Mouse (Mus musculus) forebrain, embryonic 15.5 days (tissue): ENCODE measurements around the gene Dnaja2. TPM values are rescaled to one million over a fixed set of nuclear protein-coding genes. Genes with fewer than 3 reads are reported as not detected.

Experiments
- ATAC-seq: fragments of 200-750 bp; cut with Nextera tagmentation; replicated peaks from 2 replicates; pipeline ENCODE4 v1.8.0; 2017; ENCODE audit warnings: mild to moderate bottlenecking, moderate TSS enrichment, moderate library complexity
- H3K27ac ChIP-seq: fragments of 300-500 bp; sonication (generic); replicated peaks from 2 replicates; pipeline ENCODE4 v1.5.1; 2015; ENCODE audit warnings: mild to moderate bottlenecking, inconsistent platforms
- H3K27me3 ChIP-seq: fragments of 300-500 bp; sonication (generic); 2 replicates; pipeline ENCODE4 v1.6.1; 2015; ENCODE audit warnings: inconsistent platforms
- H3K36me3 ChIP-seq: fragments of 300-500 bp; sonication (generic); 2 replicates; pipeline ENCODE4 v1.6.1; 2015; ENCODE audit warnings: mild to moderate bottlenecking, inconsistent platforms
- H3K4me1 ChIP-seq: fragments of 300-500 bp; sonication (generic); 2 replicates; pipeline ENCODE4 v1.6.1; 2015; ENCODE audit warnings: inconsistent platforms
- H3K4me2 ChIP-seq: fragments of 300-500 bp; sonication (generic); replicated peaks from 2 replicates; pipeline ENCODE4 v1.6.1; 2015; ENCODE audit warnings: mild to moderate bottlenecking, inconsistent platforms
- H3K4me3 ChIP-seq: fragments of 300-500 bp; sonication (generic); 2 replicates; pipeline ENCODE4 v1.5.1; 2015; ENCODE audit warnings: mild to moderate bottlenecking, inconsistent platforms
- H3K9ac ChIP-seq: fragments of 300-500 bp; sonication (generic); replicated peaks from 2 replicates; pipeline ENCODE4 v1.6.1; 2015; ENCODE audit warnings: mild to moderate bottlenecking, inconsistent platforms
- H3K9me3 ChIP-seq: fragments of 300-500 bp; sonication (generic); 2 replicates; pipeline ENCODE4 v1.6.1; 2016; ENCODE audit warnings: inconsistent platforms
- WGBS: fragments of 180-500 bp; shearing (Covaris S2); methylation state at CpG from one replicate; pipeline ENCODE4 v1.1.7; 2015; ENCODE audit warnings: mixed read lengths; 5-methylcytosine and 5-hydroxymethylcytosine counted together
- polyA plus RNA-seq: library from polyadenylated mRNA; unstranded; fragments of >200 nt; fragmentation: Nextera tagmentation; extraction: Ambion mirVana; gene quantifications from 2 replicates; pipeline ENCODE4 v1.2.1, GENCODE M21; 2015

Dnaja2 gene
- polyA plus RNA-seq, 1 experiment from 2014 or later: 164 TPM

DNA sequence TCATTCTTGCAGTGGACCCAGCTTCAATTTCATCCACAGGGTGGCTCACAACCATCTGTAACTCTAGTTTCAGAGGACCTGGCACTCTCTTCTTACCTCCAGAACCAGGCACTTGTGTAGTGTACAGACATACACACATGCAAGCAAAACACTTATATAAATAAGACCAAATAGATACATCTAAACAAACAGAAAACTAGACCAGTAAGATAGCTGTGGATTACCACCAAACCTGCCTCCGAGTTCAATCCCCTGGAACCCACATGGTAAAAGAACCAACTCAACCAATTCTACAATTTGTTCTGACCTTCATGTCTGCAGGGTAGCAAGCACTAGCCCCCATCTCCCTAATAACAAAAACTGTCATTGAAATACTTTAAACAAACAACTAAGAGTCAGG, 3.2 kb downstream of the Dnaja2 start:
- H3K36me3 ChIP-seq: peaks cover 42% of the 10 kb centered on the region
- H3K27ac ChIP-seq: no peak overlapping the region
- no peak overlapping the region for H3K4me2 ChIP-seq
- H3K9me3 ChIP-seq: no peaks in the 10 kb centered on the region
- H3K4me3 ChIP-seq: no peak overlapping the region
- no peak for ATAC-seq
- H3K27me3 ChIP-seq: no peaks in the 10 kb centered on the region
- peaks cover 33% of the 10 kb centered on the region for H3K4me1 ChIP-seq
- no peak overlapping the region for H3K9ac ChIP-seq
- 94% methylated on average over 1 of the region's 1 CpGs for WGBS

GRCm38 (mm10) chr8:85536332-85536731, 18.8 kb downstream of the Dnaja2 start:
- ATAC-seq: no peak
- Histone ChIP-seq H3K4me1 (no peaks in the 10 kb centered on the region), H3K4me2 (no peak overlapping the region), H3K36me3 (peaks cover 56% of the 10 kb centered on the region), H3K9ac (no peak overlapping the region), H3K27ac (no peak overlapping the region), H3K27me3 (no peaks in the 10 kb centered on the region), H3K9me3 (no peaks in the 10 kb centered on the region), H3K4me3 (no peak overlapping the region)
- WGBS: 97% methylated on average over 2 of the region's 2 CpGs

DNA sequence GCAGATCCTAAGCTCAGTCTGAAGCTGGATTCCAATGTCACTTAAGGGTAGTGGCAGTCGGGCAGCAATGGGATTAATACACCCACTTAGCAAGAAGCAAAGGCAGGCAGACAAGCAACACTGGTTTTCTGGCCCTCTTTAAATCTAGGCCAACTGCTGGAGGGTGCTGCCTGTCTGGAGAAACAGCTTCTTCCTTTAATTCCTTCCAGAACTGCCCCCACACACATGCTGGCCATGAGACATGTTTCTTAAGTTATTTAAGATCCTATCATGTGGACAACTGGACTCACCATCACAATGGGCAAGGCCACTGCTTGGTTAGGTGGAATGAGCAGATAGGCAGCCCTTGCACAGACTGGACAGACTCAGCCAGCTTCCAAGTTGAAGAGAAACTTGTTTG, 21.0 kb downstream of the Dnaja2 start:
- ATAC-seq: no peak
- WGBS: 85% methylated on average over 1 of the region's 1 CpGs
- peaks cover 48% of the 10 kb centered on the region for H3K36me3 ChIP-seq

DNA sequence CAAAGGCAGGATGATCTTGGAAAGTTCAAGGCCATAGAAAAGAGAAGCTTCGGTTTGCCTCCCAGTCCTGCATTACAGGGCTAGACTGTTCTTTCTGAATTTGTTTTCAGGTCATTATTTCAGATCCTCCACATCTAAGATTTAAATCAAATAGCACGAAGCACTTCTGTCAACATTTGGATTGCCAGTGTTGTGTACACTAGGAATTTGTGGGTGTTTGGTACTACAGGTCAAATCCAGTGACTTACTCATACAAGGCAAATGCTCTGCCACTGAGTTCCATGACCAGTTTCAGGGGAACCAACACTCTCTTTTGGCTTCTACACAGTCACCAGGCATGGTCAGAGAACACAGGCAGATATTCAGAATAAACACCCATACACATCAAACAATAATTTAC, 21.7 kb downstream of the Dnaja2 start:
- H3K36me3 ChIP-seq: peaks cover 41% of the 10 kb centered on the region
- 98% methylated on average over 2 of the region's 2 CpGs for WGBS
- no peak overlapping the region for H3K9ac ChIP-seq
- no peak overlapping the region for H3K27ac ChIP-seq
- no peak for ATAC-seq
- H3K4me1 ChIP-seq: no peaks in the 10 kb centered on the region
- no peaks in the 10 kb centered on the region for H3K27me3 ChIP-seq
- no peaks in the 10 kb centered on the region for H3K9me3 ChIP-seq
- H3K4me3 ChIP-seq: no peak overlapping the region
- H3K4me2 ChIP-seq: no peak overlapping the region

More for the DNA sequence above, 21.0 kb downstream of the Dnaja2 start:
- no peaks in the 10 kb centered on the region for H3K27me3 ChIP-seq
- H3K4me2 ChIP-seq: no peak overlapping the region
- no peak overlapping the region for H3K4me3 ChIP-seq
- H3K4me1 ChIP-seq: no peaks in the 10 kb centered on the region
- no peak overlapping the region for H3K27ac ChIP-seq
- H3K9me3 ChIP-seq: no peaks in the 10 kb centered on the region
- no peak overlapping the region for H3K9ac ChIP-seq

DNA sequence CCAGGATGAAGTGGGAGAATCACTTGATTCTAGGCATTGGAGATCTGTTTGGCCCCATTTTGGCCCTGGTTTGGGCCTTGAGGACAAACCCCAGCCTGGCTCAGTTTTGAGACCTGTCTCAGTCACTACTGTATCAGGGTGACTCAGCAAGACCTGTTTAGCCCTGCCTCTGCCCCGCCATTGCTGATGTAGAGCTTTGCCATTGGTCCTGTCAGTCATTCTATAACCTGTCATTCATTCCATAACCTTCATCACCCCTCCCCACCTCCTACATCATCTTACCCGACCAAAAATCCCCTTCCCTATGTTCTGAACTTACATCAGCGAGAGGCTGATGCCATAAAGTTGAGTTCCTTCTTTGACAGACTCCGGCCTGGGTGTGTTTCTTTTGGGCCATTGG, 22.3 kb downstream of the Dnaja2 start:
- Histone ChIP-seq H3K27ac (no peak overlapping the region), H3K4me3 (no peak overlapping the region), H3K36me3 (peaks cover 35% of the 10 kb centered on the region), H3K4me1 (no peaks in the 10 kb centered on the region), H3K9me3 (no peaks in the 10 kb centered on the region), H3K4me2 (no peak overlapping the region), H3K9ac (no peak overlapping the region), H3K27me3 (no peaks in the 10 kb centered on the region)
- WGBS: 89% methylated on average over 4 of the region's 4 CpGs
- ATAC-seq: no peak

DNA sequence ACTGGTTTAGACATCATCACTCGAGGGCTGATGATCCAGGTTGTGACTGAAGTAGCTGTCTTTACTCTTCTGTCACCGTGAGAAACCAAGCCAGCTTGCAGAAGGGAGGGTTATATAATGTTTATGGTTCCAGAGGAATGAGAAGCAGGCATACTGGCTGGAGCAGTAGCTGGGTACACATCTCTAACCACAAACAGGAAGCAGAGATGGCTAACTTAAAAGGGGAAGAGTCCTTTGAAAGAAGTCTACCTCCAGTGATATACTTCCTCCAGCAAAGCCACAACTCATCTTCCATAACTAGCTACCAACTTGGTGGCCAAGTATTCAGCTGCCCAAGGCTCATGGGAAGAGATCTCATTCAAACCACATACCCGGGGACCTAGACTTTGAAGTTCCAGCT, 23.7 kb downstream of the Dnaja2 start:
- no peak overlapping the region for H3K4me2 ChIP-seq
- 91% methylated on average over 3 of the region's 3 CpGs for WGBS

DNA sequence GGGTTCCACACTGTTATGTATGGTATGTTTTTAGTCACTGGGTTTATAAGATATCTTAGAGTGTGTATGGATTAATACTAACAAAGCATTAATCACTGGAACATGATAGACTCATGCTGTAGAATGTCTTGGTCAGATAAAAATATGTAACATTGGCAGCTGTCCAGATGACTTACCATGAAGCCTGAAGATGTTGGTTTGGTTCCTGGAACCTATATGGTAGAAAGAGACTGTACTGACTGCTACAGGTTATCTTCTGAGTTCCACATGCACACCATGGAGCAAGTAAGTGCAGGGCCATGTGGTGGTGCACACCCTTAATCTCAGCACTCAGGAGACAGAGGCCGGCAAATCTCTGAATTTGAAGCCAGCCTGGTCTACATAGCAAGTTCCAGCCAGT, 24.4 kb downstream of the Dnaja2 start:
- no peak for ATAC-seq
- Histone ChIP-seq H3K9ac (no peak overlapping the region), H3K27me3 (no peaks in the 10 kb centered on the region), H3K27ac (no peak overlapping the region), H3K4me2 (no peak overlapping the region), H3K4me1 (no peaks in the 10 kb centered on the region), H3K9me3 (no peaks in the 10 kb centered on the region), H3K36me3 (peaks cover 23% of the 10 kb centered on the region), H3K4me3 (no peak overlapping the region)
- 88% methylated on average over 1 of the region's 1 CpGs for WGBS

More for the DNA sequence above, 23.7 kb downstream of the Dnaja2 start:
- Histone ChIP-seq H3K4me1 (no peaks in the 10 kb centered on the region), H3K9ac (no peak overlapping the region), H3K9me3 (no peaks in the 10 kb centered on the region), H3K27me3 (no peaks in the 10 kb centered on the region), H3K36me3 (peaks cover 24% of the 10 kb centered on the region), H3K4me3 (no peak overlapping the region), H3K27ac (no peak overlapping the region)
- ATAC-seq: no peak

DNA sequence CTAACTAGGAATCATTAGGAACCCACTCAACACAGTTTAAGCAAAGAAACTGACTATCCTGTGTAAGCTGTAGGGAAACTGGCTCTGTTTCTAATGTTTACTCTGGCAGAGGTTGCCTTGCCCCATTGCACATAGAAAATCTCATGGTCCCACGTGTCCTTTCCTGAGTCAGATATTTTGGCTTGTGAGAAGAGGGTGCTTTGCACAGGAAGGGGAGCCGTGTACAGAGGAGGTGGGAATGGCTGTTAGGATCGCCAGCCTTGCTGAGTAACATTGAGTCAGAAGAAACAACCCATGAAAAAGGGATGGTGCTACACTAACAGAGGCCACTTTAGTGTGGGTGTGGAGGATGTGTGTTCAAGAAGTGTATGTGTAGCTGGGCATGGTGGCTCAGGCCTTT, 26.2 kb downstream of the Dnaja2 start:
- 85% methylated on average over 3 of the region's 3 CpGs for WGBS
- no peak overlapping the region for H3K9ac ChIP-seq

GRCm38 (mm10) chr8:85526105-85526504, 29.0 kb downstream of the Dnaja2 start:
- H3K27me3 ChIP-seq: no peaks in the 10 kb centered on the region
- H3K9ac ChIP-seq: no peak overlapping the region
- no peaks in the 10 kb centered on the region for H3K4me1 ChIP-seq
- WGBS: 35% methylated on average over 6 of the region's 6 CpGs
- H3K27ac ChIP-seq: no peak overlapping the region
- H3K4me2 ChIP-seq: no peak overlapping the region
- no peaks in the 10 kb centered on the region for H3K9me3 ChIP-seq
- no peak for ATAC-seq
- H3K36me3 ChIP-seq: peaks cover 52% of the 10 kb centered on the region
- no peak overlapping the region for H3K4me3 ChIP-seq

More for the DNA sequence above, 26.2 kb downstream of the Dnaja2 start:
- Histone ChIP-seq H3K4me2 (no peak overlapping the region), H3K9me3 (no peaks in the 10 kb centered on the region), H3K27me3 (no peaks in the 10 kb centered on the region), H3K36me3 (peaks cover 24% of the 10 kb centered on the region), H3K4me3 (no peak overlapping the region), H3K4me1 (no peaks in the 10 kb centered on the region), H3K27ac (no peak overlapping the region)
- ATAC-seq: no peak

- H3K36me3 ChIP-seq: peaks cover 61% of the 10 kb centered on the region
- no peak overlapping the region for H3K27ac ChIP-seq
- H3K4me2 ChIP-seq: no peak overlapping the region
- no peaks in the 10 kb centered on the region for H3K9me3 ChIP-seq
- H3K4me1 ChIP-seq: no peaks in the 10 kb centered on the region
- no peak for ATAC-seq
- H3K4me3 ChIP-seq: no peak overlapping the region
- WGBS: 97% methylated on average over 7 of the region's 7 CpGs
- no peak overlapping the region for H3K9ac ChIP-seq
- H3K27me3 ChIP-seq: no peaks in the 10 kb centered on the region
These were observed 31.1 kb downstream of the Dnaja2 start for GRCm38 (mm10) chr8:85524086-85524485.

DNA sequence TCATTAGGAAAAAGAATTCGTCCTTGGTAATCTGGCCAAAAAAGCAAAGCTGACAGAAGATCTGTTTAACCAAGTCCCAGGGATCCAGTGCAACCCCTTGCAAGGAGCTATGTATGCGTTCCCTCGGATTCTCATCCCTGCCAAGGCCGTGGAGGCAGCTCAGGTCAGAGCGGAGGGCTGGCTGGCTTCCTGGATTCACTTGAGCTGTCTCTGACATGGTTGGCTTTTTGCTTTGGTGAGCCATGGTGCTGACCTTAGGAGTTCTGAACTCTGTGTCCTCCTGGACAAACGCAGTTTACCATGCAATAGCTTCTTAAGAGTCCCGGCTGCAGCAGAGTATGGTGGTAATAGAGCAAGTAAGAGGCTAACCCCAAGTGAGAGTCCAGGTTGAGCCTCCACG, 33.8 kb downstream of the Dnaja2 start:
- Histone ChIP-seq H3K9ac (no peak overlapping the region), H3K27me3 (no peaks in the 10 kb centered on the region), H3K27ac (no peak overlapping the region), H3K4me2 (no peak overlapping the region), H3K4me1 (no peaks in the 10 kb centered on the region), H3K9me3 (no peaks in the 10 kb centered on the region), H3K36me3 (peaks cover 79% of the 10 kb centered on the region), H3K4me3 (no peak overlapping the region)
- no peak for ATAC-seq
- 94% methylated on average over 8 of the region's 8 CpGs for WGBS

GRCm38 (mm10) chr8:85520586-85520985, 34.6 kb downstream of the Dnaja2 start:
- H3K9me3 ChIP-seq: no peaks in the 10 kb centered on the region
- no peak overlapping the region for H3K9ac ChIP-seq
- no peak for ATAC-seq
- peaks cover 81% of the 10 kb centered on the region for H3K36me3 ChIP-seq
- no peak overlapping the region for H3K4me3 ChIP-seq
- WGBS: 92% methylated on average over 4 of the region's 4 CpGs
- no peak overlapping the region for H3K27ac ChIP-seq
- H3K4me2 ChIP-seq: no peak overlapping the region
- no peaks in the 10 kb centered on the region for H3K27me3 ChIP-seq
- H3K4me1 ChIP-seq: no peaks in the 10 kb centered on the region

- H3K36me3 ChIP-seq: peaks cover 82% of the 10 kb centered on the region
- no peaks in the 10 kb centered on the region for H3K9me3 ChIP-seq
- no peaks in the 10 kb centered on the region for H3K4me1 ChIP-seq
- ATAC-seq: no peak
- H3K4me3 ChIP-seq: no peak overlapping the region
- WGBS: 95% methylated on average over 10 of the region's 10 CpGs
- no peaks in the 10 kb centered on the region for H3K27me3 ChIP-seq
- no peak overlapping the region for H3K9ac ChIP-seq
- H3K27ac ChIP-seq: no peak overlapping the region
- H3K4me2 ChIP-seq: no peak overlapping the region
These were observed 37.2 kb downstream of the Dnaja2 start for GRCm38 (mm10) chr8:85517956-85518355.
